In genomic region chrX:17456515-17456914, GRCm38 (mm10) we compare ENCODE assay signal across 23 mouse cellular contexts.
A peak's percentile ranks its signal among the peaks of the same experiment; 100 is the strongest.
DNase-seq lines count a peak whose midpoint lies in the region; ATAC-seq and TF ChIP-seq lines count a peak whose summit lies in the region.
"Had no signal": no experiment of that assay in that cellular context is flagged by ENCODE, and none has a peak within 500 bp of the region (broad histone marks: within the 10 kb centered on the region; RNA-seq: fewer than 3 reads in every experiment).

No protein-coding gene starts in this region.

- H3K27me3 ChIP-seq in hindbrain, embryonic 16.5 days (replicated peaks; ENCODE audit: control insufficient read depth, insufficient read depth, low read length): no peaks in the 10 kb centered on the region
- no peaks in the 10 kb centered on the region for H3K27me3 ChIP-seq in hindbrain, embryonic 12.5 days
- no peaks in the 10 kb centered on the region for H3K27me3 ChIP-seq in kidney, embryonic 15.5 days
- H3K27me3 ChIP-seq: embryonic facial prominence, embryonic 12.5 days; intestine, embryonic 15.5 days; midbrain, embryonic 12.5 days had no signal

- TF ChIP-seq POLR2A in brain, embryonic 14.5 days (IDR thresholded peaks at IDR 0.05; ENCODE audit: borderline replicate concordance, extremely low read depth, insufficient read depth, insufficient read length, poor library complexity, severe bottlenecking): no peak

- no peak overlapping the region for H3K27ac ChIP-seq in hindbrain, embryonic 16.5 days (ENCODE audit: low read depth, low read length)
- no peak overlapping the region for H3K27ac ChIP-seq in hindbrain, embryonic 12.5 days
- H3K27ac ChIP-seq in kidney, embryonic 15.5 days: no peak overlapping the region
- H3K27ac ChIP-seq: embryonic facial prominence, embryonic 12.5 days; gastrocnemius, adult 2 months; hindbrain, embryonic 14.5 days; intestine, embryonic 15.5 days; limb, embryonic 10.5 days; midbrain, embryonic 12.5 days had no signal

- H3K4me3 ChIP-seq in hindbrain, embryonic 16.5 days (ENCODE audit: low read length): no peak overlapping the region
- no peak overlapping the region for H3K4me3 ChIP-seq in hindbrain, embryonic 12.5 days
- H3K4me3 ChIP-seq in kidney, embryonic 15.5 days (replicated peaks): no peak overlapping the region
- H3K4me3 ChIP-seq: embryonic facial prominence, embryonic 12.5 days; gastrocnemius, adult 2 months; intestine, embryonic 15.5 days; limb, embryonic 10.5 days; midbrain, embryonic 12.5 days had no signal

- no peaks in the 10 kb centered on the region for H3K4me1 ChIP-seq in hindbrain, embryonic 16.5 days (ENCODE audit: control insufficient read depth, insufficient read depth, low read depth, low read length)
- H3K4me1 ChIP-seq in hindbrain, embryonic 12.5 days: no peaks in the 10 kb centered on the region
- no peaks in the 10 kb centered on the region for H3K4me1 ChIP-seq in kidney, embryonic 15.5 days
- H3K4me1 ChIP-seq: embryonic facial prominence, embryonic 12.5 days; intestine, embryonic 15.5 days; limb, embryonic 10.5 days; midbrain, embryonic 12.5 days had no signal

- WGBS in hindbrain, embryonic 16.5 days: 66% methylated on average over 2 of the region's 2 CpGs
- WGBS in hindbrain, embryonic 12.5 days: 63% methylated on average over 2 of the region's 2 CpGs
- 21% methylated on average over 1 of the region's 2 CpGs for WGBS in kidney, embryonic 15.5 days

- no peaks in the 10 kb centered on the region for H3K36me3 ChIP-seq in hindbrain, embryonic 16.5 days (ENCODE audit: control insufficient read depth, insufficient read depth, low read length)
- H3K36me3 ChIP-seq in hindbrain, embryonic 12.5 days: no peaks in the 10 kb centered on the region
- no peaks in the 10 kb centered on the region for H3K36me3 ChIP-seq in kidney, embryonic 15.5 days
- H3K36me3 ChIP-seq: embryonic facial prominence, embryonic 12.5 days; intestine, embryonic 15.5 days; limb, embryonic 10.5 days; midbrain, embryonic 12.5 days had no signal

- TF ChIP-seq CTCF in brain, embryonic 14.5 days (IDR thresholded peaks at IDR 0.05; ENCODE audit: borderline replicate concordance, extremely low read depth, insufficient read depth, insufficient read length): no peak

- peak; percentile 52; the same call in 1 of the 2 replicates for ATAC-seq in hindbrain, embryonic 16.5 days
- no peak for ATAC-seq in hindbrain, embryonic 12.5 days (ENCODE audit: low FRiP score)
- ATAC-seq in kidney, embryonic 15.5 days (replicated peaks; ENCODE audit: low FRiP score): peak; percentile 66; the same call in 1 of the 2 replicates
- ATAC-seq: CD4-positive, CD25-positive, alpha-beta regulatory T cell, adult 4 months; intestine, embryonic 15.5 days; lung, postnatal 0 days had no signal

- no peak overlapping the region for H3K9ac ChIP-seq in hindbrain, embryonic 16.5 days (ENCODE audit: low read depth, low read length)
- no peak overlapping the region for H3K9ac ChIP-seq in hindbrain, embryonic 12.5 days
- no peak overlapping the region for H3K9ac ChIP-seq in kidney, embryonic 15.5 days
- H3K9ac ChIP-seq: embryonic facial prominence, embryonic 12.5 days; hindbrain, embryonic 14.5 days; intestine, embryonic 15.5 days; midbrain, embryonic 12.5 days had no signal

- DNase-seq in kidney, postnatal 4 days: no peak
- peak; percentile 51 for DNase-seq in brain, embryonic 14.5 days (ENCODE audit: low read depth)
- peak; percentile 7 for DNase-seq in kidney, postnatal 14 days
- no peak for DNase-seq in adrenal gland, postnatal 10 days
- DNase-seq in adrenal gland, adult 2 months: no peak
- DNase-seq: adrenal gland, postnatal 36 days; cerebellum, adult 11 months; cerebellum, adult 9-11 months; gastrocnemius, adult 2 months; liver; right cerebral cortex, postnatal 25 days; spleen, adult 18-20 months; thymus, postnatal 25 days had no signal

- H3K9me3 ChIP-seq in hindbrain, embryonic 16.5 days (ENCODE audit: control insufficient read depth, low read length): no peaks in the 10 kb centered on the region
- no peaks in the 10 kb centered on the region for H3K9me3 ChIP-seq in hindbrain, embryonic 12.5 days (replicated peaks)
- H3K9me3 ChIP-seq in kidney, embryonic 15.5 days (replicated peaks): no peaks in the 10 kb centered on the region
- H3K9me3 ChIP-seq: embryonic facial prominence, embryonic 12.5 days; intestine, embryonic 15.5 days; limb, embryonic 10.5 days; midbrain, embryonic 12.5 days had no signal

- H3K4me2 ChIP-seq in hindbrain, embryonic 16.5 days (ENCODE audit: low read length): no peak overlapping the region
- no peak overlapping the region for H3K4me2 ChIP-seq in hindbrain, embryonic 12.5 days (replicated peaks)
- H3K4me2 ChIP-seq in kidney, embryonic 15.5 days: no peak overlapping the region
- H3K4me2 ChIP-seq: embryonic facial prominence, embryonic 12.5 days; hindbrain, embryonic 14.5 days; intestine, embryonic 15.5 days; midbrain, embryonic 12.5 days had no signal

Comparison
In these comparisons a context has a peak if more than half of its experiments do, and no peak if none do; other contexts are left out.
1. DNase-seq: peak in brain, embryonic 14.5 days (single experiment) and kidney, postnatal 14 days (single experiment); none in kidney, postnatal 4 days (0 of 2), adrenal gland, postnatal 10 days (single experiment) and adrenal gland, adult 2 months (single experiment).